Mouse (Mus musculus): ENCODE data around the gene Ncdn.

Ncdn gene

DNA sequence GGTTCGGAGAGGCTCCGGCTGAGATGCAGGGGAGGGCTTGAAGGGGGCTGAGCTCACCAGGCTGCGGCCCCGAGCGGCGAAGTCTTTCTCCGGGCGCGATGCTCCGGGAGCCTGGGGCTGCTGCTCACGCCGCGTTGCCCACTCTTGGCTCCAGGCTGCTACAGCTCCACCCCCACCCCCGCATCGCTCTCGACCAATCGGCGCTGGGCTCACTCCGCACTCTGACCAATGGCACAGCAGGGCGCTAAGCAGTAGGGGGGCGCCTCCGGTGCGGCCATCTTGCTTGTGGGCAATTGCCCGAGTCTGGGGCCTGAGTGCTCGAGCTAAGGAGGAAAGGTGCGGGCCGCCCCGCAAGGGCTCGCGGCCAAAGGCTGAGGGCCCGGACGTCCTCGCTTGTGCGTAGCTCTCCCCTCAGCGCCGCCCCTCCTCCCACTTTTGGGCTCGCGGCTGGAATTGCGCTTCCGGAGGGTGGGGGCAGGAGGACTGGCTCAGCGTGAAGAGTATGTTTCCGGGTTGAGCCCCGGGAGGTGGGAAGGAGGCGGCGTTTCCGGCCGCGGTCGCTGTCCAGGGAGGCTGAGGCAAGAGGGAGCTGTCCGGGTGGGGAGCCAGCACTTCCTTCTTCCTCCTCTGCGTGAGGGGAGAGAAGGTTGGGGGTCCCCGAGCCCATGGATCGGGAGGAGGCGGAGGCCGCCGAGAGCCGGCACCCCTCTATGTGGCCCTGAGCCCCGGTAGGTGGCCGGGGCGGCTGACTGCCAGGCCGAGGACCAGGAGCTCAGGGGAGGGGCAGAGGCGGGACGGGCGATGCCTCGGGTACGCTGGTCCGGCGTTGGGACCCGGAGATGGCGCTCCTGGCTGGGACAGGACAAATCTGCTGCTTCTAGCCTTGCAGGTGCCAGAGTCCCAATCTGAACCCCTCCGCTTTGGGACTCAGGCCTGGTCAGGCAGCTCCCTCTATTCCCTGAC lies at the start of gene Ncdn, which contains the start of gene AU040320:
Gene Ncdn, minus strand, starts transcription at position 171 of the 963 bp plus-strand sequence.
Gene AU040320, plus strand, starts transcription at position 277 of the 963 bp plus-strand sequence.
- peak; percentile 97 for DNase-seq

DNA sequence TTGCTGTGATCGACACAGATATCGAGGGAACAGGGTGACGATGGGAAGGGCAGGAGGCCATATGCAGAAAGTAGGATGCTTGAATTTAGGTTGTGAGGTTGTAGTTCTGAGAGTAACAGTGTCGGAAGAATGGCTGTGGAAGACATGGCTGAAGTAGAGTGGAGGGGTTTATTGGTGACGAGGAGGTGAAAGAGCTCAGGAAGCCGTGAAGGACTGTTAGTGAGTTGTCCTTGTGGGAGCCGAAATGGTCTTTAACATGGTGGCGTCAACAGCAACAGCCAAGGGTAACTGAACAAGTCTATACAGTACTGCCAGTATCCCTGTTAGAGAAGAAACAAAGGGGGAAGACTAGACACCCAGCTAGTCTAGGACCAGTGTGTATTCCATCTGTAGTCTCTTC lies 48.9 kb upstream of the Ncdn start:
- DNase-seq: no peak

DNA sequence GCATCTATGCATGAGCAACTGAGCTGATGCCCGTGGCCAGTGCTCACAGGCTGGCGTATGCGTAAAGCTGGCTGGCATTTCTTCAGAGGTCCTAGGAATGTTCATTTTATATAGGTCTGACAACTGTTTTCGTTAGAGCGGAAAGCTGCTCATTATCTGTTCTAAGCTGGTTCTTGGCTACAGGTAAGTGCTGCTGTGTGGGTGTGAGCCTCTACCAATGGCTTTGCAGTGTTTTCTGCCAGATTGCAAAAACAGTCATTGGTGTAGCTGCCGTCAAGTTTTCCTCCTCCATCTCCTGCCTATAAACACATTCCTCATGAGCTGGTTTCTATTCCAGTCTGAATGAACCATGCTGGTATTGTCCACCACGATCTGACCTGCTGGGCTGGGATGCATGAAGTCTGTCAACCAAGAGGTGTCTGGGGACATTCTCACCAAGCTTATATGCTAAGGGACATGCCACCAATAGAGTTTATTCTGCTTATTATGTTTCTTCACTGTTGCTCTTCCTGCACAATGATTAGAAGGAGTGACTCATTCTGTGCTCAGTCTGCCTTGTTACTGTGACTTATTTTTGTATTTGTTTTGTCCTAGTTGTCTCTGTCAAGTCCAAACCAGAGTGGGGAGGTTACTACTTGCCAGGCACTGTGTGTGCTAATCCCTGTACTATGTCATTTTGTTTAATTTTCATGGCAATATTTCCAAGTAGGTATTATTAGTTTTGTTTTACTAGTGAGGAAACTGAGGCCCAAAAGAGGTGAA lies 39.3 kb upstream of the Ncdn start:
- no peak for DNase-seq

DNA sequence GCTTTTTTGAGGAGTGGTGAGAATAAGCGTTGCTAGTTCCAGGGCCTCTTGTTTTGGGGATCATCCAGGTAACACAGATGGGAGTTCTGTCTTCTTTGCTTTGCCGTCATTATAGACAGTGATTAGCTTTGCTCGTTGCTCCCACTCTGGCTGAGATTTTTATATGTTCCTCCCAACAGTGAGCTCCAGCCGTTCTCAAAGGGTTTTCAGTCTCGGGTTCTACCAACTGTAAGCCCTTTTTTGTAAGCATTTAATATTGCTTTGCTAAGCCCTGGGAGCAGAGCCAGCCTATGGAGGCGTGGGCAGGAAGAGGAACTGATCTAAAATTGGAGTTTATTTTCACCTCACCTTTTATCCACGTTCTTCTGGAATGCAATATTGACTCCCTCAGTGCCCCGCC lies 29.8 kb upstream of the Ncdn start:
- no peak for DNase-seq

DNA sequence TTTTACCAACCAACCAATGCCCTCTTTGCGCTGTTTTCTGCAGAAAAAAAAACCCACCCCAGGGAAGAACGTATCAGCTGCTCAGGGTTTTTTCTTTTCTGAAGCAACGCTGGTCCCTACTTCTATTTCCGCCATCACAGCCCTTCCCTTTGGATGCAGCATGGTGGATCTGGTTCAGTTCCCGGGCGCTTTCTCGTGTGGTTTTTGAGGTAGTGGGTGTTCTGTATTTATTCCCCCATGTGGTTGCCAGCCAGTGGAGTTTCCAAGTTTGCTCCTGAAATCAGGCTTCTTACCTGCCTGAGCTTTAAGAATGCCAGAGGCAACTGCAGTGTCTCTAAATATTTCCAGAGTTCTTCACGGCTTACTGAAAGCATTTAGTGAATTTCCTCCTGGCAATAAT lies 29.3 kb upstream of the Ncdn start:
- DNase-seq: no peak

DNA sequence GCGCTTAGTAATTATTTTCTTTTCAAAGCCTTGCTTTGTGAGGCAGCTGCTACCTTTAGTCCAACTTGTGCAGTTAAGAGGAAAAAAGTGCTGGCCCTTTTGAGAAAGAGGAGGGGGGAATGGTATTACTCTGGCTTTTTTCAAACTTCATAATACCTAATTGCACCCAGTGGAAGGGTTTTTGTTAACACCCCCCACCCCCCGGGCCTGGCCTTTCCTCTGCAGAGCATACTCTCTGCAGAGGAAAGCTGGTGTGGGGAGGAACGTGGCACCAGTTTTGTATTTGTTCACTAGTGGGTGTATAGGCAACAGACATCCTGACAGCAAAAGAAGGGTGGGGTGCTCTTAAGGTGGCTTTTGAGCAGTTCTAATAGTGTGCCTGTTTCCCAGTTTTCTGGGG lies 28.6 kb upstream of the Ncdn start:
- no peak for DNase-seq

DNA sequence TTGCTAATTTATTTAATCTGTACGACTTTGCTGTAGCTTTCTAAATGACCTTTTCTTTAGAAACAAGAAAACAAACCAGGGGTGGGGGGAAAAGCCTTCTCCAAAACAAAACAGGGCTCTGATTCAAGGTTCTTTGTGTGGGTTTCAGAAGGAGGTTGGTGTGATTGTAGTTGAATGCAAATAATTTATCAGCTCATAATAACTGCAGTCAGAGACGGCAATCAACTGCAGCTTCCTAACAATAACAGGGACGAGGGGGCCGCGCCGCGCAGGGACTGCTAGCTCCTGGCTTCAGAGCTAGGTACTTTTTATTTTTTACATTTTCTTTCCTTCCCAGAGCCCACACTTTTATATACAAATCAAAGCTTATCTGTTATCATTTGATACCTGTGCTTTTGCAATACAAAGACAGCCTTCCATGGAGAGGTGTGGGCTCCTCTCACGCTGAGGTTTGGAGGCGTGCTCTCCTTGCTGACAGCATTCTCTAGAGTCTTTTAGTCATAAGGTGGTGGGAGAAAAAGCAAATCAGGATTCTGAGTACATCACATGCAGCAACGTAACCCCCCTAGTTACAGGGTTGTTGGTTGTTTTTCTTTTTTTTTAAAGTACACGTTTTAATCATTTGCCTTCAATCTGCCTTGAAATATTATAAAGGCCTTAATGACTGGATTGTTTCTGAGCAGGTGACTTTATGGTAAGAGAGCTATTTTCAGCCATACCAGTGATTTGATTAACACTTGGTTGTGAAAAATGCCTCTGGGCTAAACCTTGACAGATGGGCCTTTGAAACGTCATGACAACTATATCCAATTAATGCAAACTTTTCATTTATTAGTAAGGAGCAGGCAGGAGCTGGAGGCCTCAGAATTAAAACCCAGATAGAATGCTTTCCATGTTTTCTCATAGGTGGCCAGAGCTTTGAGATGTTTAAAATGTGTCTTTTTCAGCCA lies 26.9 kb upstream of the Ncdn start:
- DNase-seq: no peak

DNA sequence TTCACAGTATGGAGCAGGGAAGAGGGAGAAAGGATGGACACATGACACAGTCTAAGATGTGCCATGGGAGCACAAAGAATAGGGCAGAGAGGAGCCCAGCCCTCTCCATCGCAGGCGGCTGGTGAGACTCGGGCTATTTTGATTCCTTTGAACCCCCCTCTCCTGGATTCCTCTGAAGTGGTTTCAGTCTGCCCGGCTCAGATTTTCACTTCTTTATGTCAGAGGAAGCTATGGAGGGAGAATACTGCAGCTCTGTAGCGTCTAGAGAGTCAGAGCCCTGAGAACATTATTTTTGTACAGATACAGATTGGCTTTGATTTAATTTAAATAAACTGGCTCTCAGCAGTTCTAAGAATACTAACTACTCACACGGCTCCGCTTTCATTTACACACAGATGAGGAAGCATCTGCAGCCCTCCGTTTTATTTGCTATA lies 25.9 kb upstream of the Ncdn start:
- DNase-seq: no peak

DNA sequence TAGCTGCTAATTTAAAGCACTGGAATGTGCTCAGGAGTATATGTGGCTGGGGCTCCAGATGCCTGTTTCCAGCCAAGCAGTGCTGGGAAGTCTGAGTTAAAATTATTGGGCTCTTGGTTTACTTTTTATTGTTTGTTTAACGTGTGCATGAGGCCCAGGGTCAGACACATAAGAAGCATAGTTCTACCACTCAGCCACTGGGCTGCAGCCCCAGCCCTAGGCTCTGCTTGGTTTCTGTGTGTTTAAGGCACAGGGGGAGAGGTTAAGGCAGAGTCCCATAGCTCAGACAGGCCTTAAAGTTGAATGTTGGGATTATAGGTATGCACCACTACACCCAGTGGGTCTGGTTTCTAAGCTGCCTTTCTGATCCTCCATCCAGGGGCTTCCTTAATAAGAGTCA lies 21.9 kb upstream of the Ncdn start:
- no peak for DNase-seq

DNA sequence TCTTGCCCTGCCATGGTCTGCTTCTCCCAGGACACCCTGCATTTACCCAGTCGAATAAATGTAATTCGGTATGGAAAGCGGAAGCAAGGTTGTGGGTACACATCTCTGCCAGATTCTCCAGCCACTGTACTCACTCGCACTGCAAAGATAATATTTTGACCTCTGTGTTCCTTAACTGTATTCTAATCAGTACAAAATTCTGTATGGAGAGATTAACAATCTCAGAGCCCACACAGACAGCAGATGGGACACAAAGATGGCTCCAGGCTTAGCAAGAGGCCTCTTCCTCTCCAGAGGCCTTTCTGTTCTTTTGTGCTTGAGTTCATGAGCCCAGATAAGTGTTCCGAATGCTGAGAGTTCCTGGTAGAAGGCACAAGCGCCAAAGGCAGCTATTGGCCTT lies 20.6 kb upstream of the Ncdn start:
- no peak for DNase-seq

DNA sequence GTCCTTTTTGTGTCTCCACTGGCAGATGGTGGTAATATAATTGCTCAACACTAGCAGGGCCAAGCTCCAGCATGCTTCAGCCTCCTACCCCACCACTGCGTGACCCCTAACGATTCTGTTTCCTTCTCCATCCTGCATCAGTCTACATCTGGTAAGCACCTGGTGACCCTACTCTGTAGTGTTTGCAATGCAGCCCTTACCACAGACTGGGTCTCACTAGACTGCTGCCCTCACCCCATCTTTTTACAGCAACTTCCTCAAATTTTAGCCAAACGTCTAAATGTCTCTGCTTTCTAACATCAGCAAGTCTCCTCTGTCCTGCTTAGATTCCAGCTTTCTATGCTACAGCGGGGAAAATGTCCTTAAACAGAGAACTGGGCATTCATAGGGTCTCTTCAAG lies 17.6 kb upstream of the Ncdn start:
- DNase-seq: no peak

DNA sequence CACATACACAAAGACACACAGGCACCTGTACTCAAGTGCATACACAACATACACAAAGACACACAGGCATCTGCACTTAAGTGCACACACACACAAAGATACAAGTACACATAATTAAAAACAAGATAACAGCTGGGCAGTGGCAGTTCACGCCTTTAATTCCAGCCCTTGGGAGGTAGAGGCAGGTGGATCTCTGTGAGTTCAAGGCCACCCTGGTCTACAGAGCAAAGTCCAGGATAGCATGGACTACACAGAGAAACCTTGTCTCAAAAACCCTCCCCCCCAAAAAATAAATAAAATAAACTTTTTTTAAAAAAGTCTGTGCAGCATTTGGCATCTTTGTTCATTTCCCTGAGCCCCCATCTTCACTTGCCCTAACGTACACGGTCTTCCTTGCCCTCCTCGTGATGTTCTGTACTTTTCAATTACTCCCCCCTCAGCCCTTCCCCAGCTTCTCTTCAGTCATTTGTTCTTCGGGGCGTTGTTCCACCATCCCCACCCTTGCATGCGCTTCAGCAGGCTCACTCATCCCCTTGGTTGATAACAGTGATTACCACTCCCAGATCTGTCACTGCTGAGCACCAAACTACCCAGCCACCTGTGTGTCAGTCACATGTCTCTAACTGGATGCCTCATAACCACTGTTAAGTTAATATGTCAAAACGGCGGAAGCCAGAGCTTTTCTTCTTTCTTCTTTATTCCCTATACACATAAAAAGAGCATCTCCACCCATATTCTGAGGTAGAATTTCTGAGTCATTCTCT lies 16.7 kb upstream of the Ncdn start:
- no peak for DNase-seq

DNA sequence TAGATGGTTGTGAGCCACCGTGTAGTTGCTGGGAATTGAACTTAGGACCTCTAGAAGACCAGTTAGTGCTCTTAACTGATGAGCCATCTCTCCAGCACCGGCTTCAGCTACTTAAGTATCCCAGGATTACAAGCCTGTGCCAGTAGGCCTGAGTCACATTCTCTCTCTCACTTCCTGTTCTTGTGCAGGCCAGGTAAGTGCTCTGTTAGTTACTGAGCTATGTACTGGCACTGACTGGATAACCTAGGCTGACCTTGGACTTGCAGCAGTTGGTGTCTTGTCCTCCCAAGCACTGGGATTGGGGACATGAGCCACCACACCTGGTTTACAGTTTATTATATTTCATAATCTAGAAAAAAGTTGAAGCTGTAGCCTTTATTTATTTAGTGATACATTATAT lies 10.2 kb upstream of the Ncdn start:
- DNase-seq: no peak

DNA sequence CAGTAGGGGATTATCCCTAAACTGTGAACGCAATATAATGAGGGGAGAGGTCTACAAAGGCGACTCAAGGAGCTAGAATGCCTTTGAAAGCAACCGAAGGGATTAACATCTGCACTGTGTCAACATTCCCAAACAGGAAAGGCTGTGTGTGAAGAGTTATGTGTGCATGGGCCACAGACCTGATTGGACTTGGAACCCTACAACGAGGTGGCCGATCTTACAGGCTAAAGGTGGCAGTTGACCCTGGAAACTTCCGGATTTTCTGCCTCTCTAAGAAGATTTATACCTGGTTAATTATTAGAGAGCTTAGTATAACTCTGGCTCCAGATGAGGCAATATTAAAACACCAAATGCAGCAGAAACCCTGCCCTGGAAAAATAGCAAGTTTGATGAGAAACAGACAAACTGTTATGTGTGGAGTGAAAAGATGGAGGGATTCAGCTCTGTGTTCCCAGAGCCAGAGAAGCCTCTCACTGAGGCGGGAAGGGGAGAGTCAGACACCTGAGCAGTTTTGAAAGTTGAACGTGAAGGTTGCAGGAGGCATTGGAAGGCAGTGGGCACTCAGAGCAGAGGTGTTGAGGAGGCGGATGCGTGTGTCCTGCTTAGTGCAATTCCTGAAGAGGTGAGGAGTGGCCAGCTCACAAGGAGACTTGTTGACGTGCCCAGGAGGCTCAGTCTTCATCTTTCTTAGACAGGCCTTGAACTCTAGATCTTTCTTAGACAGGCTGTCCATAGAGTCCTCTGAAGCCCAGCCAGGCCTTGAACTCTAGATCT lies 9.5 kb upstream of the Ncdn start:
- no peak for DNase-seq

DNA sequence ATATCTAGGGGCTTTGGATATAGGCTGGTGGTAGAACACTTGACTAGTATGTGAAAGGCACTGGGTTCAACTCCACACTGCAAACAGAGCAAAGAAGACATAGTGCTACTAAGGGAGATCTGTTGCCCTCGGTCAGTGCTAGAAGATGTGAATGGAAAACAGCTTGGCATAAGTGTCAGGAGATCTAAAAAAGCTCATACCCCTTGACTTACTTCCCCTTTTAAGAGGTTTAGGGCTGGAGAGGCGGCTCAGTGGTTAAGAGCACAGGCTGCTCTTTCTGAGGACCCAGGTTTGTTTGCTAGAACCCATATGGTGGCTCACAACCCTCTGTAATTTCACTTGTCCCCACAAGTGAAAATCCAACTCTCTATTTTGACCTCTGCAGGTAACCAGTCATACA lies 6.2 kb upstream of the Ncdn start:
- DNase-seq: no peak

DNA sequence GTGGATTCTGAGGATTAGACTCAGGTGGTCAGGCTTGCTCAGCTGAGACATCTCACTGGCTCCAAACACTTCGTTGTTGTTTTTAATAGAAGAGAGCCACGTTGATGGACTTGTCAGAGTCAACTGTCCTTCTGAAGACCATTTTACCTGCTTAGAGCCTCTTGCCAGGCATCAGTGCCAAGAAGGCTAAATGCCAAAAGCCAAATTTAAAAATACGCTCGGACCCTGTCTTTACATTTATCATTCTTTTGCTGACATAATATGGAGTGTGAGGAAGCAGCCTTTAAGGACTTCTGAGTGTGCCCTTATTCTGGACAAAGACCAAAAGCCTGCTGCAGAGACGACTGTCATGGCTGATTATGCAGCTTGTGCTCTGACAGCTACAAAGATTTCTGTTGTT lies 5.1 kb upstream of the Ncdn start:
- DNase-seq: no peak

DNA sequence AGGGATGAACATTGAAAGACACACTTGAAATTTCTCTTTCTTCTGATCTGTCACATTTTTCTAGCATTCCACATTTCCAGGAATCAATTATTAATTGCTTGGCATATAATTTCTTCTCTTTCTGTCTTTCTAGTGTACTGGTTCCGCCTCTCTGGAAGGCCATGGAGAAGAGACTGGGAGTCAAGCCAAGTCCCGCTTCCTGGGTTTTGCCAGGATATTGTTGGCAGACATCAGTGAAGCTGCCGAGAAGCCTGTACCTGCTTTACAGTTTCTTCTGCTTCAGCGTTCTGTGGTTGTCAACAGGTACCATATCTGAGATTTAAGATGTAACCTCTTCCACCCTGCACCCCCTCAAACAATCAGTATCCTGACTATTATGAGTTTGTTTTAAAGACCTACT lies 3.5 kb upstream of the Ncdn start:
- no peak for DNase-seq

DNA sequence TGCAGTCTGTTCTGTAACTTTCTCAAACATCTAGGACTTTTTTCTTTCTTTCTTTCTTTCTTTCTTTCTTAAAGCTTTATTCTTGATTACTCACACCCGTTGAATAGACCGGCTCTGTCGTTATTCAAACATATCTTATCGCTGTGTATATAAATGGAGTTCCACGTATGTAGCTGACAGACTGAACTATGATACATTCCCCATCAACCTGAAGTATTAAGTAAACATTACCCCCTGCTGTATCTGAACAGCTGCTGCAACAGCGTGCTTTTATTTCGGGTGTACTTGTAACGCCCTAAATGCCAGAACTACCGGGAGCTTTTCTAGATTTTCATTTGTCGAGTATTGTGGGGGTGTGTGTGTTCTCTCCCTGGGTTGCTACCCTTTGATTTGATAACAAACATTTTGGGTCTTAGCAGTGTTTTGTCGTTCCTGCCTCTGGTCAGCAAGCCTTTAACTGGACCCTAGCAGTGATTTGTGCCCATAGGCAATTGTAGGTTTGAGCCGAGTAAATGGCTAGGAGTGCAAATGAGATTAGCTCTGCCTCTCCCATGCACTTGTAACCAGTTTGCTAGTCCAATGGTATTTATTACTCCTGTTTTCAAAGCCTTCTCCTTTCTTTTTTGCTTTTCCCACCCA lies 1.6 kb upstream of the Ncdn start:
- DNase-seq: no peak

DNA sequence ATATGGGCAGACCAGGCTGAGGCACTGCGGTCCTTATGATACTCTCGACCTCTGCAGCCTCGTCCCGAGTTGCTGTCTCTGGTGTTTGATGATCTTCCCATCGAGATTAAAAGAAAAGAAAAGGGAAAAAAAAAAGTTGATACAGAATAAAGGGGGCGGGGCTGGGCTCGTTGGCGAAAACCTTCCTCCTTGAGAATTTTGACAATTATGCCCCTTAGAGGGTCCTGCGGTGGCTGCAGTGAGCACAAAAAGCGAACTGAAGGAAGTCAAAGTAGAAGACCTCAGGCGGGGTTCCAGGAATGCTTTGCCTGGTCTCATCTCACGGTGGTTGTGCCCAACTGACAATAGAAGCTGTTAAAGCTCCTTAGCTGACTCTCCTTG lies 983 bp upstream of the Ncdn start:
- peak; percentile 24 for DNase-seq

DNA sequence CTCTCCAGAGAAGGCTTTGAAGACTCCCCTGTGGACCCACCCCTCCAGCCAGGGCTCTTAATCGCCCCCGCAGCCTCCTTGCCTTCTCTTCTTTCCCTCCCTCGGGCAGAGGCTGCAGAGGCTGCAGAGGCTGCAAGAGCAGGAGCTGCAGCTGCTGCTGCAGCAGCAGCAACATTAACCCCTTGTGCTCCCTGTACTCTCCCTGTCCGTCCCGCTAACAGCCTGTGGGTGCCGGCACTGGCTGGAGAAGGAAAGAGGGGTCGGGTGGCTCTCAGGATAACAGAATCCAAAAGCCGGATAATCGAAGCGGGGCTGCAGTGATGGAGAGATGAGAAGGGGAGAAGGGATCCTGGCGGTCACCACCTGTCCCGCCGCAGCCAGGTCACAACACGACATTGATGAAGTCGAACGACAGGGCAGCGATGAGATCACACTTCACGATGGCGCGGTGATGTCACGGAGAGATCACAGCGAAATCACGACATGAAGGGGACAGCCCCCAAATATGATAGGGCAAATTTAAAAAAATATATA lies 563 bp downstream of the Ncdn start:
- peak; percentile 41 for DNase-seq

Measured in thymus, postnatal 14 days (tissue).